Mouse (Mus musculus) liver, embryonic 16.5 days (tissue): ENCODE measurements at regions not wholly inside any gene's neighbourhood (a gene's known extent, or its start where the extent isn't known, plus 50 kb on each side); places are given as distances from the start of the nearest gene placed in this dataset.

Experiments used
- ATAC-seq: fragments of 200-750 bp; cut with Nextera tagmentation; 2 replicates; pipeline ENCODE4 v1.8.0; 2017; ENCODE audit warnings: low read depth, mild to moderate bottlenecking, moderate number of reproducible peaks, moderate library complexity
- H3K27ac ChIP-seq: fragments of 300-500 bp; sonication (generic); 2 replicates; pipeline ENCODE4 v1.5.1; 2014; ENCODE audit warnings: mild to moderate bottlenecking, low read length
- H3K27me3 ChIP-seq: fragments of 300-500 bp; sonication (generic); 2 replicates; pipeline ENCODE4 v1.6.1; 2014; ENCODE audit warnings: low read depth, low read length, mixed read lengths; ENCODE audit not compliant: control insufficient read depth, insufficient read depth
- H3K36me3 ChIP-seq: fragments of 300-500 bp; sonication (generic); 2 replicates; pipeline ENCODE4 v1.6.1; 2014; ENCODE audit warnings: mild to moderate bottlenecking; ENCODE audit not compliant: control insufficient read depth, insufficient read depth
- H3K4me1 ChIP-seq: fragments of 300-500 bp; sonication (generic); 2 replicates; pipeline ENCODE4 v1.6.1; 2014; ENCODE audit warnings: low read depth, low read length, mixed read lengths; ENCODE audit not compliant: control insufficient read depth
- H3K4me2 ChIP-seq: fragments of 300-500 bp; sonication (generic); 2 replicates; pipeline ENCODE4 v1.6.1; 2014; ENCODE audit warnings: low read depth, low read length, mixed read lengths
- H3K4me3 ChIP-seq: fragments of 300-500 bp; sonication (generic); 2 replicates; pipeline ENCODE4 v1.5.1; 2014; ENCODE audit warnings: low read depth, mild to moderate bottlenecking, low read length
- H3K9ac ChIP-seq: fragments of 300-500 bp; sonication (generic); 2 replicates; pipeline ENCODE4 v1.6.1; 2014; ENCODE audit warnings: low read depth, low read length
- H3K9me3 ChIP-seq: fragments of 300-500 bp; sonication (generic); replicated peaks from 2 replicates; pipeline ENCODE4 v1.6.1; 2016; ENCODE audit warnings: low read length; ENCODE audit not compliant: control insufficient read depth
- WGBS: fragments of 180-500 bp; shearing (Covaris S2); extraction: QIAGEN DNeasy Blood & Tissue Kit; methylation state at CpG from one replicate; pipeline ENCODE4 v1.1.7; 2014; ENCODE audit not compliant: insufficient replicate concordance; 5-methylcytosine and 5-hydroxymethylcytosine counted together

GRCm38 (mm10) chr4:56120357-56120756 is 588.1 kb upstream of the Klf4 start:
- Histone ChIP-seq H3K36me3 (no peaks in the 10 kb centered on the region), H3K9me3 (no peaks in the 10 kb centered on the region), H3K4me2 (no peak overlapping the region), H3K27ac (no peak overlapping the region), H3K4me1 (no peaks in the 10 kb centered on the region), H3K4me3 (no peak overlapping the region), H3K9ac (no peak overlapping the region), H3K27me3 (no peaks in the 10 kb centered on the region)
- WGBS: 67% methylated on average over 11 of the region's 11 CpGs
- ATAC-seq: no peak

DNA sequence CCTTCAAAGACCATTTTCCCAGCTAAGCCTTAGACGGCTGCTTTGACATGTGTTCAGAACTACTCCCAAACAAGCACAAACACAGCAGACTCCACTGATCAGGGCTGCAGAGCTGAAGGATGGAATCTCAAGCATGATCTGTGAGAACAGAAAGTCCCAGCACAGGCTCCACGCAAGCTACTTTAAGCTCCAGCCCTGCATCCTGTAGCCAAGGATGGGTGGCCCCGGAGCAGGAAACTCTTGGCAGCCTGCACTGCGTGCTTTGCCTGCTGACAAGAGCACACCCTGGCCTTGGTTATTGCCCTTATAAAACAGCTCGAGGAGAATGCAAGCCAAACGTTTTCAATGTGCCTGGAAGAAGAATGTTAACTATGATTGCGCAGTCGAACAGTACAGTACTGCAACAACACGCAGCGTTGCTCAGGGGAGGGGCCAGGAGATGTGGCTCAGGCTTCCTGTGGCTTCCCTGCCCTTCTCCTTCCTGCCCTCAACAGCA is 581.5 kb upstream of the Klf4 start:
- Histone ChIP-seq H3K9ac (no peak overlapping the region), H3K27me3 (no peaks in the 10 kb centered on the region), H3K4me3 (no peak overlapping the region), H3K27ac (peak overlapping the region; percentile 44), H3K4me2 (0 out of 2 replicates have a peak overlapping the region, but pooled peaks have one; percentile 6), H3K4me1 (no peaks in the 10 kb centered on the region), H3K9me3 (no peaks in the 10 kb centered on the region), H3K36me3 (no peaks in the 10 kb centered on the region)
- ATAC-seq: peak; percentile 76
- WGBS: 16% methylated on average over 10 of the region's 10 CpGs

DNA sequence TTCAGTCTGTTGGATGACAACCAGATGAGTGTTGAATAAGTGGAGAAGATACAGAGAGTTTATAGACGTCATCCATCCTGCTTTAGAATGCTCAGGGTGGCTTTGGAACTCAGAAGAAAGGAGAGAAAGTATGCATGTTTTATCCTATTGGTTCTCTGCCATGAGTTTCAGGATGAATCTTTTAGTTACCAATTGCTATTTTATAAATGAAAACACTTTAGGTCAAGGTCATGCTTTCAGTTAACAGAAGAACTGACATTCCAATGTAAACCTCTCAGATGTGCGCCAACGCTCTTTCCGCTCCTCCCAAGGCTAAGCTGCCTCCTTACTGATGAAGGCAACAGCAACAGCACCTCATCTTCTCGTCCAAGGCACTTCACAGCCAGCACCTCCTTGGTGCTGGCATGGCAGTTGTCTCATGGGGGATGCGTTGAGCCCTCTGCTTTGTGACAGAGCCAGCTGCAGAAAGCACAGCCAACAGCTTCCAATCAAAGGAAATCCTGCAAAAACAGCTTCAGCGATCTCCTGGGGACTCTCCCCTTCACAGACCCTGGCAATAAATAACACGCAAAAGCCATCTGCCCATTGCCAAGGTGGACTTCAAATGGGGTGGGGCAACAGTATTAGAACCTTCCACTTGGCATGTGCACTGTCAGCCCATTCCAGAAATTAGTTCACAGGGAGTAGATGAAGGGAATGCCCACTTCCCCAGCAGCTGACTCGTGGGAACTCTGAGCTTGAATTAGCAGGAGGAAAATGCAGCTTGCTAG is 580.9 kb upstream of the Klf4 start:
- no peak overlapping the region for H3K4me2 ChIP-seq
- H3K9ac ChIP-seq: no peak overlapping the region
- H3K27ac ChIP-seq: peak overlapping the region; percentile 44
- WGBS: 38% methylated on average over 9 of the region's 9 CpGs
- no peaks in the 10 kb centered on the region for H3K27me3 ChIP-seq
- H3K36me3 ChIP-seq: no peaks in the 10 kb centered on the region
- no peaks in the 10 kb centered on the region for H3K9me3 ChIP-seq
- H3K4me1 ChIP-seq: no peaks in the 10 kb centered on the region
- no peak overlapping the region for H3K4me3 ChIP-seq
- ATAC-seq: no peak

DNA sequence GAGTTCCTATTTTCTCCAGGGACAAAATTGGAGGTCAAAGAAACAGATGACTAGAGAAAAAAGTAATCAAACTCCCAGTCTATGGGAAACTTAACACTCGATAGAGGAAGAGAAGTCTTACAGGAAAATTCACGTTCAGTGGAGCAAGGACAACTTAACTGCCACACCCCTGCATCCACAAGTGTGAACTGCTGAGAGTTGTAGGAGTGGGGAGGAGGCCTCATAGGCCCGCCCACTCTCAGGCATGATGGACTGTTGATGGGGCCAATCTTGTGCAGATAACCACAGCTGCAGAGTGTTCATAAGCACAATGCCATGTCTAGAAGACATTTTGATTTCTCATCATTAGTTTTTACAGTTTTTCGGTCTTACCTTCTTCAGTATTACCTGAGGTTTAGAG is 574.7 kb upstream of the Klf4 start:
- Histone ChIP-seq H3K9me3 (no peaks in the 10 kb centered on the region), H3K36me3 (no peaks in the 10 kb centered on the region), H3K4me2 (no peak overlapping the region), H3K4me1 (no peaks in the 10 kb centered on the region), H3K4me3 (no peak overlapping the region), H3K27ac (no peak overlapping the region), H3K9ac (no peak overlapping the region), H3K27me3 (no peaks in the 10 kb centered on the region)
- 50% methylated on average over 4 of the region's 4 CpGs for WGBS
- no peak for ATAC-seq

GRCm38 (mm10) chr4:56102314-56102713 is 570.0 kb upstream of the Klf4 start:
- Histone ChIP-seq H3K4me3 (no peak overlapping the region), H3K9ac (no peak overlapping the region), H3K27ac (no peak overlapping the region), H3K9me3 (no peaks in the 10 kb centered on the region), H3K4me1 (no peaks in the 10 kb centered on the region), H3K36me3 (no peaks in the 10 kb centered on the region), H3K4me2 (no peak overlapping the region), H3K27me3 (no peaks in the 10 kb centered on the region)
- no peak for ATAC-seq
- WGBS: 66% methylated on average over 3 of the region's 3 CpGs

GRCm38 (mm10) chr4:56090796-56091195 is 558.5 kb upstream of the Klf4 start:
- H3K4me1 ChIP-seq: no peaks in the 10 kb centered on the region
- H3K27me3 ChIP-seq: no peaks in the 10 kb centered on the region
- no peak overlapping the region for H3K27ac ChIP-seq
- H3K4me2 ChIP-seq: no peak overlapping the region
- no peaks in the 10 kb centered on the region for H3K36me3 ChIP-seq
- no peak for ATAC-seq
- no peak overlapping the region for H3K9ac ChIP-seq
- 56% methylated on average over 1 of the region's 1 CpGs for WGBS
- H3K4me3 ChIP-seq: no peak overlapping the region
- H3K9me3 ChIP-seq: no peaks in the 10 kb centered on the region

DNA sequence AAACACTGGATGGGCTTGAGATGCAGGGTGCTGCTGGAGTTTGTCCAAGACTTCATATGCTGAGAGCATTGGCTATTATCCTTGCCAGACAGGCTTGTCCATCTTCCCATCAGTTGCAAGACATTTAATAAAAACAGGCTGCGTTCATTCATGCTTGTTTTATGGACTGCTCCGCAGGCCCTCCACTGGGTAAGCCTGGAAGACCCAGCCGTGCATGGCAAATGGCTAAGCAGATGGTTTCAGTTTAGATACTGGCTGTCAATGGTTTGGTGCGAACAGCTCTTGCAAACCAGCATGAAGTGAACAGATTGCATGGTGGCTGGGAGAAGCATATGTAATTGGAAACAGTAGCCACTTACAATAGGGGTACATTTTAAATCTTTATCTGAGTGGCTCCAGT is 556.4 kb upstream of the Klf4 start:
- no peak overlapping the region for H3K4me3 ChIP-seq
- no peak overlapping the region for H3K27ac ChIP-seq
- ATAC-seq: no peak
- H3K9ac ChIP-seq: no peak overlapping the region
- no peaks in the 10 kb centered on the region for H3K9me3 ChIP-seq
- 59% methylated on average over 4 of the region's 4 CpGs for WGBS
- no peaks in the 10 kb centered on the region for H3K27me3 ChIP-seq
- no peaks in the 10 kb centered on the region for H3K36me3 ChIP-seq
- no peak overlapping the region for H3K4me2 ChIP-seq
- no peaks in the 10 kb centered on the region for H3K4me1 ChIP-seq

- ATAC-seq: no peak
- no peak overlapping the region for H3K4me2 ChIP-seq
- no peak overlapping the region for H3K9ac ChIP-seq
- no peaks in the 10 kb centered on the region for H3K36me3 ChIP-seq
- no peaks in the 10 kb centered on the region for H3K9me3 ChIP-seq
- no peak overlapping the region for H3K27ac ChIP-seq
- H3K4me1 ChIP-seq: no peaks in the 10 kb centered on the region
- H3K4me3 ChIP-seq: no peak overlapping the region
- H3K27me3 ChIP-seq: no peaks in the 10 kb centered on the region
These were observed 554.0 kb upstream of the Klf4 start for GRCm38 (mm10) chr4:56086306-56086705.

DNA sequence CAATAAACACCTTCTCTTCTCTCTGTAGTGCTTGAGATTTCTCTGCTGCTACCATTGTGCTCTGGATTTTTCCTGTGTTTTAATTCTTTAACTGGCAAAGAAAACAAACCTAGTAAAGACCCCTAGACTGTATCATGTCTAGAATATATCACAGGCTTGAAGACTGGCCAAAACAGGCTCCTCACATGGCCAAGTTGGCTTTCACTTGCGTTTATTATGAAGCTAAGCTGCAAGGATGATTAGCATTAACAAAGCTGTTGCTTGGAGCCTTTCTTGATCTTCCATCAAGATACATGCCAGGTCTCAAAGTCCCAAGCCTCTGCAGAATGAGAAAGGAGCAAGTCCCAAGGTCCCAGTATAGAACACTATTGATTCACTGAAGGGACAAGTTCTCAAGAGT is 551.9 kb upstream of the Klf4 start:
- no peak overlapping the region for H3K27ac ChIP-seq
- no peak for ATAC-seq
- H3K9ac ChIP-seq: no peak overlapping the region
- H3K4me3 ChIP-seq: no peak overlapping the region
- 56% methylated on average over 1 of the region's 1 CpGs for WGBS
- H3K4me1 ChIP-seq: no peaks in the 10 kb centered on the region
- no peak overlapping the region for H3K4me2 ChIP-seq
- H3K9me3 ChIP-seq: no peaks in the 10 kb centered on the region
- H3K27me3 ChIP-seq: no peaks in the 10 kb centered on the region
- H3K36me3 ChIP-seq: no peaks in the 10 kb centered on the region
